Mouse (Mus musculus): ENCODE data around the gene Csmd2. TPM values are rescaled to one million over a fixed set of nuclear protein-coding genes. Genes with fewer than 3 reads are reported as not detected.

Csmd2 gene
- polyA plus RNA-seq (2012; rRNA removed): 0.18 and 0.37 TPM in 2 replicates

GRCm38 (mm10) chr4:127987784-127988455 lies at the start of gene Csmd2:
Csmd2 (plus strand) TSS chr4:127987857.

GRCm38 (mm10) chr4:127970901-127971868 lies 16.5 kb upstream of the Csmd2 start, which contains the start of gene CK137956:
CK137956 (minus strand) TSS chr4:127970951.

GRCm38 (mm10) chr4:128260907-128261560 lies 273.4 kb downstream of the Csmd2 start, which contains the start of gene Hmgb4:
Hmgb4 (minus strand) TSS chr4:128260957.

GRCm38 (mm10) chr4:128609925-128610402 lies 622.3 kb downstream of the Csmd2 start, which contains the start of gene Zscan20:
Zscan20 (minus strand) TSS chr4:128610098.

Other genes with a start within 250 kb of the Csmd2 start
- gene CK137956, start 16.9 kb upstream of the Csmd2 start, polyA plus RNA-seq (2012; rRNA removed): not detected in 2 replicates